Mouse (Mus musculus) embryonic fibroblast, embryonic 13.5 days (primary cell): Measurements from ENCODE around the gene Olfr287.

Experiments used
- CTCF ChIP-seq: IDR thresholded peaks from 2 replicates; pipeline ENCODE4 v1.5.1; 2011; ENCODE audit warnings: mild to moderate bottlenecking, control low read depth, low read length, moderate library complexity, borderline replicate concordance; ENCODE audit not compliant: insufficient read depth
- POLR2A ChIP-seq: IDR thresholded peaks from 2 replicates; pipeline ENCODE4 v1.6.1; 2011; ENCODE audit warnings: low read depth, mild to moderate bottlenecking, control low read depth, low read length, moderate library complexity

DNA sequence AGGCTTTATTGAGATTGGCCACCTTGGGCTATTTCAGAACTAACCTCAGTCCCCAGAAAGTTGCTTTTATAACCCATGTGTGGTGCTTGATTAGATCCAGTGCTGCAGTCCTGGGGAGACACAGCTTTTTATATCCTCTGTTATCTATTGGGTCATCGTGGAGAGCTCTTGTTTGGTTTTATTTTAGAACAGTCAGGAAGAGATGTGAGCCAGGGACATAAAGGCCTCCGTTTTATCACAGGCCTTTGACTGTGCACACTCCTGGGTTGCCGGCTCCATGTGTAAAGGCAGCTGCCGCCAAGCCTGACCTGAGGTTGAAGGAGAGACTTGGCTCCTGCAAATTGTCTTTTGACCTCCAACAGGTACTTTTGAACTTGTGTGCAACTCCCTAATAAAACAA, 58.3 kb downstream of the Olfr287 start:
- no peak for TF ChIP-seq CTCF
- TF ChIP-seq POLR2A, result no peak
